Mouse (Mus musculus) bone marrow, adult 2 months (tissue): Measurements from ENCODE around the gene Adipor2.

Source experiments
- CTCF ChIP-seq: fragments of 200-500 bp; IDR thresholded peaks from 2 replicates; pipeline ENCODE4 v1.5.1; 2011; ENCODE audit warnings: low read length, control low read depth; ENCODE audit not compliant: control insufficient read depth, insufficient read depth
- POLR2A ChIP-seq: fragments of 200-500 bp; IDR thresholded peaks from 2 replicates; pipeline ENCODE4 v1.6.1; 2011; ENCODE audit warnings: low read depth, mild to moderate bottlenecking, control low read depth, low read length, borderline replicate concordance; ENCODE audit not compliant: control insufficient read depth

DNA sequence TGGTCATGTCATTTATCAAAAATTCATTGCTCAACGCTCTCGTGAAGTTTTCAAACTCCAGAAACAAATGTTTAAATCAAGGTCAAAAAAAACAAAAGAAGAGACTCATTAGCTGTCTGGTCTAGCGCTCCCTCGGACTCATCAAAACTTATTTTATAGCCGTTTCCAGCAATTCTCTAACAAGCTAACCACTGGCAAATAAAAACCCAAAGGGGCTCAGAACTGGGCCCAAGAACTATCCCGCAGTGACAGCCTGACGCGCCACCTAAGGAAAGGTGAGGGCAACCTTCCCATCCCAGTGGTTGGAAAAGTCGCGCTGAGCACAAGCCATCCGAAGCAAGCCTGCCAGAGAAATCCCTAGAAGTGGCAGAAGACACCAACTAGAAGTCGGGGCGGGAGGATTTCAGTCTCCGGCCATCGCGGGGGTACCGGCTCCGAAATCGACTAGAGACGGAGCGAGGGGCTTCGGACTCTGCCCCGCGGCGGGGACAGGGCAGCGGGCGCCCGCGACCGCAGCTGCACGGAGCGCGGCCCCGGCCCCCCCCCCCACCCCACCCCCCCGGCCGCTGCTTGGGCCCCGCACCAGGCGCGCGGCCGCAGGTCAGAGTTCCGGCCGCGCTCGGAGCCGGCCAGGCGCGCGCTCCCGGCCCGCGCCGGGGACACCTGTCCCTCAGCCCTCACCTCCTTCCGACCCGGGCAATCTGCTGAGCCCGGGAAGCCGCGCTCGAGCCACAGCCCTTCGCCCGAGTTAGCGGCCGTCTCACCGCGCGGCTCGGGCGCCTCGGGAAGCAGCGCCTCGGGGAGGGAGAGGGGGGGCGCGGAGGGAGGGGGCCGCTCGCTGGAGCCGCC lies 29.5 kb downstream of the Adipor2 start:
- no peak for TF ChIP-seq CTCF
- no peak for TF ChIP-seq POLR2A
